Mouse (Mus musculus): ENCODE measurements around the gene Nrcam. TPM values are rescaled to one million over a fixed set of nuclear protein-coding genes. Genes with fewer than 3 reads are reported as not detected.
A peak's percentile ranks its signal among the peaks of the same experiment; 100 is the strongest.

The Nrcam gene
- total RNA-seq, 2 experiments from 2014 or later = 0.21 to 0.37 TPM

GRCm38 (mm10) chr12:44430996-44431395 is 102.3 kb downstream of the Nrcam start:
- no peak for ATAC-seq (replicated peaks; ENCODE audit: poor library complexity)

- ATAC-seq (replicated peaks; ENCODE audit: poor library complexity) = no peak
Observed at GRCm38 (mm10) chr12:44432727-44433126, 104.0 kb downstream of the Nrcam start.

GRCm38 (mm10) chr12:44437046-44437827 is 108.6 kb downstream of the Nrcam start:
- no peak for ATAC-seq (replicated peaks; ENCODE audit: poor library complexity)

- ATAC-seq (replicated peaks; ENCODE audit: poor library complexity) = peak; percentile 77
Observed at GRCm38 (mm10) chr12:44438884-44439283, 110.2 kb downstream of the Nrcam start.

GRCm38 (mm10) chr12:44440230-44440629 is 111.5 kb downstream of the Nrcam start:
- peak; percentile 79 for ATAC-seq (replicated peaks; ENCODE audit: poor library complexity)

- no peak for ATAC-seq (replicated peaks; ENCODE audit: poor library complexity)
Observed at GRCm38 (mm10) chr12:44450930-44451329, 122.2 kb downstream of the Nrcam start.

GRCm38 (mm10) chr12:44451742-44452141 is 123.1 kb downstream of the Nrcam start:
- peak; percentile 79 for ATAC-seq (replicated peaks; ENCODE audit: poor library complexity)

- ATAC-seq (replicated peaks; ENCODE audit: poor library complexity) = no peak
Observed at GRCm38 (mm10) chr12:44453791-44454190, 125.1 kb downstream of the Nrcam start.

- no peak for ATAC-seq (replicated peaks; ENCODE audit: poor library complexity)
Observed at GRCm38 (mm10) chr12:44457961-44458360, 129.3 kb downstream of the Nrcam start.

DNA sequence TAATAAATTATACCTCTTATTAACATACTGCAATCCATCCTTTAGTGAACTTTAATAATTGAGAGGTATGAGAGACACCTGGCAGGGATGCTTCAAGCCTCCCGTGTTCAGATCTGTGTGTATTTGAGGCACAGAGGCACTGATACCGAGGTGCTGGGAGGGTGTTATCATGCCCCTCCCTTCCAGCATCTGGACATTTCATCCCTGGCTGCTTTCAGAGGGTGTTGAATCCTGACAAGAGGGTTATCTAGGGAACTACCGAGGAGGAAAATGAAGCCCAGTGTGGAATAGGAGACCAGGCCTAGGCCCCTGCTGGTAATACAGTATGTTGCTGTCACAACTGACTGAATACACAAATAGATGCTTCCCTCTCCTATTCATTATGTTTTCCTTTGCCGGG is 133.8 kb downstream of the Nrcam start:
- ATAC-seq (replicated peaks; ENCODE audit: poor library complexity) = no peak

- ATAC-seq (replicated peaks; ENCODE audit: poor library complexity) = no peak
Observed at GRCm38 (mm10) chr12:44462976-44463375, 134.3 kb downstream of the Nrcam start.

GRCm38 (mm10) chr12:44471073-44471472 is 142.4 kb downstream of the Nrcam start:
- no peak for ATAC-seq (replicated peaks; ENCODE audit: poor library complexity)

- no peak for ATAC-seq (replicated peaks; ENCODE audit: poor library complexity)
Observed at GRCm38 (mm10) chr12:44475355-44475754, 146.7 kb downstream of the Nrcam start.

GRCm38 (mm10) chr12:44479260-44480030 is 150.8 kb downstream of the Nrcam start:
- ATAC-seq (replicated peaks; ENCODE audit: poor library complexity) = no peak

GRCm38 (mm10) chr12:44480031-44480419 is 151.3 kb downstream of the Nrcam start:
- no peak for ATAC-seq (replicated peaks; ENCODE audit: poor library complexity)

- no peak for ATAC-seq (replicated peaks; ENCODE audit: poor library complexity)
Observed at GRCm38 (mm10) chr12:44481415-44481814, 152.7 kb downstream of the Nrcam start.

- no peak for ATAC-seq (replicated peaks; ENCODE audit: poor library complexity)
Observed at GRCm38 (mm10) chr12:44492759-44493479, 164.2 kb downstream of the Nrcam start.

DNA sequence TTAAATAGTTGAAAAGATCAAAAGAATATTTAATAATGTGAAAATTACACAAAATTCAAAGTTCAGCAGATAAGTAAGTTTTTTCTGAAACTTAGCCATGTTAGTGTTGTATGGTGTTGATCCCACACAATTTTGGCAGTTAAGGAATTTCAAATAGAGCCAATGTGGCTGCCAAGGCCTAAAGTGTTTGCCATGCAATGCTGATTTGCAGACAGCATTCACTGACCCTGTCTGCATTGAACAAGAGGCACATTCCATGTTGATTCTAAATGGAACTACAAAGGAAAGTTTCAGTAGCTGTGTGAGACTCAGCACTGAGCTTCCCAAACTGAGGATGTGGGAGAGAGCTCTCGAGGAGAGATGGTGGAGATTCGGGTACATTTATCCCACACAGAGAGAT is 169.1 kb downstream of the Nrcam start:
- no peak for ATAC-seq (replicated peaks; ENCODE audit: poor library complexity)

GRCm38 (mm10) chr12:44498872-44499271 is 170.2 kb downstream of the Nrcam start:
- ATAC-seq (replicated peaks; ENCODE audit: poor library complexity) = no peak

- no peak for ATAC-seq (replicated peaks; ENCODE audit: poor library complexity)
Observed at GRCm38 (mm10) chr12:44501807-44502487, 173.3 kb downstream of the Nrcam start.

DNA sequence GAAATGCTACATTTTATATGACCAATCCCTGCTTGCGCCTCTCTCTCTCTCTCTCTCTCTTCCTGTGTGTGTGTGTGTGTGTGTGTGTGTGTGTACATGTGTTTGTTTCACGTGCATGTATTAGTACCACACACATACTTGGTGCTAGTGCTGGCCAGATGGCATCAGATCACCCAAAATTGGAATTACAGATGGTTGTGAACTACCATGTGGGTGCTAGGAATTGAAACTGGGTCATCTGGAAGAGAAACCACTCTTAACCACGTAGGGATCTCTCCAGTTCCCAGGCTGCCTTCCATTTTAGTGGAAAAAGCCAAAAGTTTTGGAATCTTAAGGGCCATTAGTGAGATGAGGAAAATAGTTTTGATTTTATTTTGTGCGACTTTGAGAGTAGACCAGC is 175.1 kb downstream of the Nrcam start:
- no peak for ATAC-seq (replicated peaks; ENCODE audit: poor library complexity)

All from megakaryocyte progenitor cell, adult 5-6 weeks (primary cell).